Mouse (Mus musculus): ENCODE results near the gene Klhl5. TPM values are rescaled to one million over a fixed set of nuclear protein-coding genes. Genes with fewer than 3 reads are reported as not detected.

The Klhl5 gene
- polyA plus RNA-seq, 1 experiment from 2014 or later: 32.0 TPM

DNA sequence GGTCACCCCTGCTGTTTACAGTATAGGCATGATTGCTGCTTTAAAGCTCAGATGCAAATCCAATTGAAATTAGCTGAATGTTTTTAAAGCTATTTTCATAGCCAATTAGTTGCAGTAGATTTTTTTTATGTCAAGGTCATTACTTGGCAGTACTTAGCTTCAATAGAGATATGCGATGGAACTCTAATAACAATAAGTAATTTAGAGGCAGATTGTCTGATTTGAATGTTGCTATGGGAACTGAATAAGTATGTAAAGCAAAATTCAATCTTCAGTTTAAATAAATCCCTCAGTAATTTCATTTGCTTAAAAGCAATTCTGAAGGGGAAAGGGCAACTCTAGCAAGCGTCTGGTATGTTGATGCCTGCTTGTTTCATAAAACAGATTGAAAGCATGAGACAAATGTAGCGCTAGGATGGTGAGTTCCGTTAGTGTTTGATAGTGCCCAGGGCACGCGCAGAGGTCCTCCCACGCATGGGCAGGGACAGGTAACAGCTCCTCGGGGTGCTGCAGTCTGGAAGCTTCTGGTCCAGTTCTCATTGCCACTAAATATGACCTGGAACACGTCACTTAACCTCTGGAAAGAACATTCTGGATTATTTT, 38.3 kb downstream of the Klhl5 start:
- POLR2A ChIA-PET: no interaction called here
- CTCF ChIA-PET: no interaction called here
- no peak for ATAC-seq

DNA sequence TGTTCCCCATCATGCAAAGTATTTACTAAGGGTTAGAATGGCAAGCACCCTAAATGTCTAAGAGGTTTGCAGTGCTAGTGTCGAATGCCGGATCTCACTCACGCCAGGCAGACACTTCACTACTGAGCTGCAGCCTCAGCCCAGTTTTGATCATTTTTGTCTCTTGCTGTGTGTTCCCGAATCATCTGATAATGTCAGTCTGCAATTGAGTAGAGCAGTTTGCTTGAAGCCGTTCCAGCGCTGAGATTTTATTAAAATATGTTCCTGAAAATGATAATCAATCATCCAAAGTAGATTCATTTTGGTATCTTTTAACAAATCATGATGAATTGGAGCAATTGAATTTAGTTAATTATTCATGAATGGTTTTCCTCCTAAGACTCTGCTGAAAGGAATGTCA, 39.4 kb downstream of the Klhl5 start:
- ChIA-PET POLR2A (no interaction called here), CTCF (interaction anchor here (1.0 to 1.1 kb wide), 2 partner anchors 10 to 17 kb away, joined by 4 to 5 read pairs; no protein-coding TSS in a partner anchor)
- no peak for ATAC-seq
- no peak for DNase-seq (ENCODE audit: low read depth, low spot score)
- TF ChIP-seq CTCF (IDR thresholded peaks at IDR 0.05): no peak
- in situ Hi-C loops (cut with MboI; ENCODE audit: low pct_unique_long_range_greater_than_20kb): no loop called here
- H3K27me3 ChIP-seq: no peaks in the 10 kb centered on the region

More for the DNA sequence above, 38.3 kb downstream of the Klhl5 start:
- no peak for DNase-seq (ENCODE audit: low read depth, low spot score)
- H3K27me3 ChIP-seq: no peaks in the 10 kb centered on the region
- in situ Hi-C loops (cut with MboI; ENCODE audit: low pct_unique_long_range_greater_than_20kb): no loop called here
- no peak for TF ChIP-seq CTCF (IDR thresholded peaks at IDR 0.05)

DNA sequence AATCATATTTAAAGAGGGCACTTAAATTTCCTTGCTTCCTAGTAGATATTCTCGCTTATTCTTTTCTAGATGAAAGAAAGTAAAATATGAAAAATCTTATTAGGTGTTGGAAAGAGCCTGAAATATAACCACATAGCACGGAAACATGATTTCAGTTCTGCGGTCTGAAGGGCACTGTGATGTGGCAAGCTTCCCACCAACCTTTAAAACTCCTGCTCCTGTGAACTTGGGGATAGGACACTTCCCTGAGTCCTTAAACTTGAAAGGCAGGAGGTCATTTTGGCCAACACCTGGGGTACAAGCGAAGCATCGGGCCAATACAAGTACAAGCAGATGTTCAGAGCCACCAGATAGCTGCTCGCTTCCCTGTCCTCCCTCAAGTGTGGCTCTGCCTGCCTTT, 42.4 kb downstream of the Klhl5 start:
- TF ChIP-seq CTCF (IDR thresholded peaks at IDR 0.05): no peak
- ChIA-PET POLR2A (no interaction called here), CTCF (no interaction called here)
- DNase-seq (ENCODE audit: low read depth, low spot score) (no peak), ATAC-seq (no peak)
- in situ Hi-C loops (cut with MboI; ENCODE audit: low pct_unique_long_range_greater_than_20kb): no loop called here
- H3K27me3 ChIP-seq: no peaks in the 10 kb centered on the region

DNA sequence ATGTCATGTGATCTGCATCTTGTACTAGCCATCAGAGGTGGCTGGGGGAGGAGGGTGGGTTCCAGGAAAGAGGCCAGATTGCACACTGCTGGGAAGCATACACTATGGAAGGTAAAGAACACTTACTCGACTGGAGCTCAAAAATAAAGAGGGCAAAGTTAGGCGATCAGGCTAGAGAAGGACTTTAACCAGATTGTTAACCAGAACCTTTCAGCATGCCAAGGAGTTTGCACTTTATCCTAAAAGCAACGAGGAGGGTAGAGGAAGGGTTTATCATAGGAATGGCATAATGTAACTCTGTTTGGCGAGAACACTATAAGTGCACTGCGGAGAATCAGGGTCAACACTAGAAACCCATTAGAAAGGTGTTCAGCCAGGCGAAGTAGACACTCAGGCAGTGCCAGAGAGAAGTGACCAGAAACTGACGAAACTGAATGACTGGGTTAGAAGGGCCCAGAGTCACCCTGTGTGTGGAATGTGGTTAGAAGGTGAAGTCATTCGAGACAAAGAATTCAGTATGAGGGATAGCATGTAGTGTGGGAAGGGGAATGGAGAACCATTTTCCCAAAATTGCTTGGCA, 43.1 kb downstream of the Klhl5 start:
- no peaks in the 10 kb centered on the region for H3K27me3 ChIP-seq
- TF ChIP-seq CTCF (IDR thresholded peaks at IDR 0.05): no peak
- POLR2A ChIA-PET: no interaction called here
- CTCF ChIA-PET: no interaction called here
- DNase-seq (ENCODE audit: low read depth, low spot score) (no peak), ATAC-seq (no peak)
- in situ Hi-C loops (cut with MboI; ENCODE audit: low pct_unique_long_range_greater_than_20kb): no loop called here

DNA sequence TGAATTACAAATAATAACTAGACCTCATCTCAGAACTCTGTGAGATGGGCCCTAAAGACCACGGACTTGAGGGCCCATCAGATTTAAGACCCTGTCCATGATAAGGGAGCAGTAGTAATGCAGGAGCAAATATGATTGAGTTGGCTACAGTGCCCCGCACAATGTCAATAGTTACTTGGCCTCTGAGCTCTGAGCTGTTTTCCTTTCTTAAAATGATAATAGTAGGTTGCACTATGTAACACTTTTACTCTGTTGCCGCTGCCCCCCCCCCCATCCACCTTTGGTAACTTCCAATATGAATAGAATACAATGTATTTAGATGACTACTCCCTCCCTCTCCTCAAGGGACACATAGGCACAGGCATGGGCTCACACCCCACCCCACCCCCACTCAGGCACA, 43.9 kb downstream of the Klhl5 start:
- ChIA-PET CTCF (interaction anchor here (1.3 kb wide), 1 partner anchor 62 kb away, joined by 3 read pairs; no protein-coding TSS in a partner anchor), POLR2A (no interaction called here)
- H3K27me3 ChIP-seq: no peaks in the 10 kb centered on the region
- DNase-seq (ENCODE audit: low read depth, low spot score) (no peak), ATAC-seq (no peak)
- in situ Hi-C loops (cut with MboI; ENCODE audit: low pct_unique_long_range_greater_than_20kb): no loop called here
- TF ChIP-seq CTCF (IDR thresholded peaks at IDR 0.05): no peak

DNA sequence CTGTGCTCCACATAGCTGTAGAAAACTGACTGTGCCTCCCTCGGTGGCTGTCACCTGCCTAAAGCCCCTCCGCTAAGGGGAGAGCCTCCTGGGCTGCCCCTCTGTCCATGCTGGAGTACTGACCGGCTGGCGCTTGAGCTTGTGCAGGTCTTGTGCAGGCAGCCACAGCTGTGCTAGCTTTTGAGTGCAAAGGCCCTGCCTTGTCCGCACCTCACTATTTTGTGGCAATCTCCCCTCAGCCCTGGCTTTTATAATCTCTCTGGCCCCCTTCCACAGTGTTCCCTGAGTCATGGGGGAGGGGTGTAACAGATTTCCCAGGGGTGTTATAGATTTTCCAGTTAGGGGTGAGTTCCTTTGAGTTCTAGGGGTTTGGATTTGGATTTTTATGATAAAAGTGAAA, 44.4 kb downstream of the Klhl5 start:
- ChIA-PET POLR2A (no interaction called here), CTCF (interaction anchor here (1.3 kb wide), 1 partner anchor 61 kb away, joined by 3 read pairs; no protein-coding TSS in a partner anchor)
- in situ Hi-C loops (cut with MboI; ENCODE audit: low pct_unique_long_range_greater_than_20kb): no loop called here
- DNase-seq (ENCODE audit: low read depth, low spot score) (no peak), ATAC-seq (no peak)
- H3K27me3 ChIP-seq: no peaks in the 10 kb centered on the region
- no peak for TF ChIP-seq CTCF (IDR thresholded peaks at IDR 0.05)

DNA sequence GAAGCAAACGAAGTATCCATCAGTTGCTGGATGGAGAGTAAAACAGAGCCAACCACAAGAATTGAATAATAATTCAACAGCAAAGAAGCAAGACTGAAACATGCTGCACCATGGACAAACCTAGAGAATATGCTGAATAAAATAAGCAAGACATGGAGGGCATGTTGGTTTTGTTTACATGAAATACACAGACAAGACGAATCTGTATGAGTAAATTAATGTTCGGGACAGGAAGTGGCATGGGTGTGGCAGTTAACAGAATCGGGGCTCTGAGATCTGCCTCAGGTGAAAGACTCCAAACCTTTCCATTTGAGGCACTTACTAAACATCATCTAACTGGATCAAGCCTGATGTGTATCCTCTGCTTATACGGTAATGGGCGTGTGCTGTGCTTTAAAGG, 46.9 kb downstream of the Klhl5 start:
- POLR2A ChIA-PET: no interaction called here
- ATAC-seq (no peak), DNase-seq (ENCODE audit: low read depth, low spot score) (no peak)
- TF ChIP-seq CTCF (IDR thresholded peaks at IDR 0.05): no peak
- CTCF ChIA-PET: interaction anchor here (0.6 kb wide), 1 partner anchor 150 kb away, joined by 3 read pairs; no protein-coding TSS in a partner anchor
- in situ Hi-C loops (cut with MboI; ENCODE audit: low pct_unique_long_range_greater_than_20kb): no loop called here
- H3K27me3 ChIP-seq: no peaks in the 10 kb centered on the region

DNA sequence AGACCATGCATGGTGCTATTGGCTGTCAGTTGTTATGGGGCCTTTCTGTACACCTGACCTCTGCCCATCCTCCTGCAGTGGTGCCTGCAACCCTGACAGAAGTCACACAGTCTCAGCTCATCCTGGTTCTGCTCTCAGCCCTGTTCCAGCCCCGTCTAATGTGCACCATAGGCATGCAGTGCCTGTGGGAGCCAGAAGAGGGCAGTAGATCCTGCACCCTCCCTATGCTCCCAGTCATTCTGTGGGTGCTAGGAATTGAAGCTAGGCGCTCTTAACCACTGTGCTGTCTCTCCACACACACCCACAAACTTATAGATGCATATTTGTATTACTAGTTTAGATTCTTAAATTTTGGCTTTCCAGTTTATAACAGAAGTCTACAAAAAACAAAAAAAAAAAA, 49.5 kb downstream of the Klhl5 start:
- CTCF ChIA-PET: interaction anchor here (0.6 to 1.9 kb wide), 19 partner anchors 8 to 153 kb away, joined by 3 to 12 read pairs (median 3); partner anchors contain the start of gene Wdr19
- in situ Hi-C loops (cut with MboI; ENCODE audit: low pct_unique_long_range_greater_than_20kb): no loop called here
- no peak for DNase-seq (ENCODE audit: low read depth, low spot score)
- TF ChIP-seq CTCF (IDR thresholded peaks at IDR 0.05): peak; percentile 80
- no peak for ATAC-seq
- no peaks in the 10 kb centered on the region for H3K27me3 ChIP-seq
- POLR2A ChIA-PET: no interaction called here

DNA sequence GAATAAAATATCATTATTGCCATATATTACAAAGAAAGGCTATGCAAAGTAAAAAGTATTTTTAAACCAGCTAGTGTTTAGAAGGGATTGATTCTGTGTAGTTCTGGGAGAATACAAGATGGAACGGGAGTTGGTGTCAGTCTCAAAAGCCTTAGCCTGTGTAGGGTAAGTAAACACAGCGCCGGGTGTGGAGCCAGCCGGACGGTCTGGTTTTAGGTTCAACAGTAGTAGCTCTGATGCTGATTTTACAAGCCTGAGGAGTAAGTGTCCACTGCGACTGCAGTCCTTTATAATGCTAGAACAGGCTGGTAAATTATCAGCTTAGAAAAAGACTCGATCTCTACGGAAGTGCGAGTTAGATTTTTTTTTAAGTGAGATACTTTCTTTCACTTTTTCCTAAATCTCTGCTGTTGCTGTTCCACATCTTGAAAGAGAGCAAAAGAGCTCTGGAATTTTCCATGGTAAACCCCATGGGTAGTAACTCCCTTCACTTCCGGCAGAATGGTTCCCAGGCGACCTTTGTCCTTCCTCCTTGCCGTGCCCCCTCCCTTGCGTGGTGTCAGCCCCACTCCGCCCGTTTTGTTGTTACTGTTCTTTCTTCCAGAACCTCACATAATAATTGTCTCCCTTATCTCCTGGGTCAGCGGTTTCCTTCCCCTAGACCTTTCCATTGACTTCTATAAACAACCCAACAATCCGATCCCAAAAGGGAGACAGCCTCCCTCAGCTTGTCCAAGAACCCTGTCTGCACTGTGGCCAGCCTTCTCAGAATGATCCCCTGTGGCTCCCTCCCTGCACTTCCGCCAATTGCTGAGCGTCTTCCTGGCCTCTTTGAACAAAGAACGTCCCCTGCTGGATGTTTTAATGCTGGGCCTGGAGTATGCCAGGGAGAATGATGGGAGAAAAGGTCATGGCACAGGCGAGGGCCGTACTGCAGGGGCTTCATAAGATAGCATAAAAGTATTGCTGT, 50.4 kb downstream of the Klhl5 start:
- DNase-seq (ENCODE audit: low read depth, low spot score): no peak
- POLR2A ChIA-PET: interaction anchor here (0.6 kb wide), 1 partner anchor 8 kb away, joined by 3 read pairs; no protein-coding TSS in a partner anchor
- no peak for TF ChIP-seq CTCF (IDR thresholded peaks at IDR 0.05)

DNA sequence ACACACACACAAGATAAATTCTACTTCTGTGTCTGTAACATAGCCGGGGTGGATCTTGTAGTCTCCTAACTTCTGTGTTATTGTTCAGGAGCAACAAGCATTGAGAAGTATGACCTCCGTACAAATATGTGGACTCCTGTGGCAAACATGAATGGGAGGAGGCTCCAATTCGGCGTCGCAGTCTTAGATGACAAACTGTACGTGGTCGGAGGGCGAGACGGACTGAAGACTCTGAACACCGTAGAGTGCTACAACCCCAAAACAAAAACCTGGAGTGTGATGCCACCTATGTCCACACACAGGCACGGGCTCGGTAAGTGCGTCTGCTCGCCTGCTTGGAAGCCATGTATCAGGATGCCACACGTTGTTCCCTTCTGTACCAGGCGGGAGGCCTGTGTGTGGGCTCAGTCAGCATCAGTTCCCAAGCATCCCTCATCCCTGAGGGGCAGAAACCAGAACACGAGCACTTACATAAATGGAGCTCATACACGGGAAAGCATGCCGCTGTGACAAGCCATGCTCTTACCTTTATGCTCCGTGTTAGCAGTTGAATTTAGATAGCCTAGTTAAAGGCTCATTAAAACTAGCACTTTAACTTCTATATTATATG, 51.5 kb downstream of the Klhl5 start:
- no peak for TF ChIP-seq CTCF (IDR thresholded peaks at IDR 0.05)
- CTCF ChIA-PET: no interaction called here

More for the DNA sequence above, 50.4 kb downstream of the Klhl5 start:
- in situ Hi-C loops (cut with MboI; ENCODE audit: low pct_unique_long_range_greater_than_20kb): no loop called here
- H3K27me3 ChIP-seq: no peaks in the 10 kb centered on the region
- CTCF ChIA-PET: interaction anchor here (0.6 to 1.9 kb wide), 16 partner anchors 8 to 154 kb away, joined by 3 to 12 read pairs (median 3); partner anchors contain the start of gene Wdr19
- ATAC-seq: no peak

More for the DNA sequence above, 51.5 kb downstream of the Klhl5 start:
- no peaks in the 10 kb centered on the region for H3K27me3 ChIP-seq
- DNase-seq (ENCODE audit: low read depth, low spot score) (no peak), ATAC-seq (no peak)
- in situ Hi-C loops (cut with MboI; ENCODE audit: low pct_unique_long_range_greater_than_20kb): no loop called here
- POLR2A ChIA-PET: interaction anchor here (0.7 kb wide), 1 partner anchor 1040 kb away, joined by 5 read pairs; no protein-coding TSS in a partner anchor

Data from Patski (cell line).